Mouse (Mus musculus): ENCODE measurements around the gene Gpr39. TPM values are rescaled to one million over a fixed set of nuclear protein-coding genes. Genes with fewer than 3 reads are reported as not detected.

Gene Gpr39
- polyA plus RNA-seq, 1 experiment from 2014 or later = not detected

GRCm38 (mm10) chr1:125660901-125661300 is 15.9 kb upstream of the Gpr39 start:
- Histone ChIP-seq H3K4me1 (ENCODE audit: control insufficient read depth, insufficient read depth, low read length) (no peaks in the 10 kb centered on the region), H3K4me2 (no peak overlapping the region), H3K27me3 (ENCODE audit: control insufficient read depth, insufficient read depth, low read length) (no peaks in the 10 kb centered on the region), H3K9ac (ENCODE audit: low read length) (no peak overlapping the region), H3K4me3 (ENCODE audit: low read depth, low read length) (no peak overlapping the region), H3K27ac (ENCODE audit: low read depth, low read length) (no peak overlapping the region), H3K9me3 (ENCODE audit: control insufficient read depth, low read length) (no peaks in the 10 kb centered on the region), H3K36me3 (ENCODE audit: control insufficient read depth, insufficient read depth, low read length) (no peaks in the 10 kb centered on the region)
- 91% methylated on average over 4 of the region's 4 CpGs for WGBS
- DNase-seq (ENCODE audit: low spot score, missing footprints) (no peak), ATAC-seq (ENCODE audit: low FRiP score) (no peak)

- Histone ChIP-seq H3K9ac (ENCODE audit: low read length) (no peak overlapping the region), H3K36me3 (ENCODE audit: control insufficient read depth, insufficient read depth, low read length) (no peaks in the 10 kb centered on the region), H3K4me2 (no peak overlapping the region), H3K4me1 (ENCODE audit: control insufficient read depth, insufficient read depth, low read length) (no peaks in the 10 kb centered on the region), H3K27ac (ENCODE audit: low read depth, low read length) (no peak overlapping the region), H3K4me3 (ENCODE audit: low read depth, low read length) (no peak overlapping the region), H3K27me3 (ENCODE audit: control insufficient read depth, insufficient read depth, low read length) (no peaks in the 10 kb centered on the region), H3K9me3 (ENCODE audit: control insufficient read depth, low read length) (no peaks in the 10 kb centered on the region)
- WGBS = 84% methylated on average over 2 of the region's 2 CpGs
- ATAC-seq (ENCODE audit: low FRiP score) = no peak
- no peak for DNase-seq (ENCODE audit: low spot score, missing footprints)
Measured at GRCm38 (mm10) chr1:125662058-125662457, 14.7 kb upstream of the Gpr39 start.

GRCm38 (mm10) chr1:125662660-125663059 is 14.1 kb upstream of the Gpr39 start:
- H3K36me3 ChIP-seq (ENCODE audit: control insufficient read depth, insufficient read depth, low read length) = no peaks in the 10 kb centered on the region
- WGBS = 86% methylated on average over 5 of the region's 5 CpGs
- no peak overlapping the region for H3K27ac ChIP-seq (ENCODE audit: low read depth, low read length)
- H3K9ac ChIP-seq (ENCODE audit: low read length) = no peak overlapping the region
- no peak for ATAC-seq (ENCODE audit: low FRiP score)
- H3K4me1 ChIP-seq (ENCODE audit: control insufficient read depth, insufficient read depth, low read length) = no peaks in the 10 kb centered on the region
- no peaks in the 10 kb centered on the region for H3K9me3 ChIP-seq (ENCODE audit: control insufficient read depth, low read length)
- no peak for DNase-seq (ENCODE audit: low spot score, missing footprints)
- no peak overlapping the region for H3K4me2 ChIP-seq
- no peaks in the 10 kb centered on the region for H3K27me3 ChIP-seq (ENCODE audit: control insufficient read depth, insufficient read depth, low read length)
- H3K4me3 ChIP-seq (ENCODE audit: low read depth, low read length) = no peak overlapping the region

GRCm38 (mm10) chr1:125663104-125663503 is 13.7 kb upstream of the Gpr39 start:
- no peak for DNase-seq (ENCODE audit: low spot score, missing footprints)
- ATAC-seq (ENCODE audit: low FRiP score) = no peak

GRCm38 (mm10) chr1:125665127-125665637 is 11.6 kb upstream of the Gpr39 start:
- 78% methylated on average over 5 of the region's 5 CpGs for WGBS
- Histone ChIP-seq H3K27ac (ENCODE audit: low read depth, low read length) (no peak overlapping the region), H3K4me2 (no peak overlapping the region), H3K27me3 (ENCODE audit: control insufficient read depth, insufficient read depth, low read length) (no peaks in the 10 kb centered on the region), H3K36me3 (ENCODE audit: control insufficient read depth, insufficient read depth, low read length) (no peaks in the 10 kb centered on the region), H3K9me3 (ENCODE audit: control insufficient read depth, low read length) (no peaks in the 10 kb centered on the region), H3K9ac (ENCODE audit: low read length) (no peak overlapping the region), H3K4me1 (ENCODE audit: control insufficient read depth, insufficient read depth, low read length) (no peaks in the 10 kb centered on the region), H3K4me3 (ENCODE audit: low read depth, low read length) (no peak overlapping the region)
- ATAC-seq (ENCODE audit: low FRiP score) = no peak
- DNase-seq (ENCODE audit: low spot score, missing footprints) = no peak

More at GRCm38 (mm10) chr1:125663104-125663503, 13.7 kb upstream of the Gpr39 start:
- Histone ChIP-seq H3K4me3 (ENCODE audit: low read depth, low read length) (no peak overlapping the region), H3K9ac (ENCODE audit: low read length) (no peak overlapping the region), H3K4me2 (no peak overlapping the region), H3K27me3 (ENCODE audit: control insufficient read depth, insufficient read depth, low read length) (no peaks in the 10 kb centered on the region), H3K4me1 (ENCODE audit: control insufficient read depth, insufficient read depth, low read length) (no peaks in the 10 kb centered on the region), H3K9me3 (ENCODE audit: control insufficient read depth, low read length) (no peaks in the 10 kb centered on the region), H3K27ac (ENCODE audit: low read depth, low read length) (no peak overlapping the region), H3K36me3 (ENCODE audit: control insufficient read depth, insufficient read depth, low read length) (no peaks in the 10 kb centered on the region)
- 77% methylated on average over 4 of the region's 4 CpGs for WGBS

GRCm38 (mm10) chr1:125669035-125669434 is 7.8 kb upstream of the Gpr39 start:
- 86% methylated on average over 5 of the region's 5 CpGs for WGBS
- H3K27ac ChIP-seq (ENCODE audit: low read depth, low read length) = no peak overlapping the region

GRCm38 (mm10) chr1:125675186-125675585 is 1.6 kb upstream of the Gpr39 start:
- WGBS = 95% methylated on average over 1 of the region's 1 CpGs
- Histone ChIP-seq H3K9ac (ENCODE audit: low read length) (no peak overlapping the region), H3K4me3 (ENCODE audit: low read depth, low read length) (no peak overlapping the region), H3K4me1 (ENCODE audit: control insufficient read depth, insufficient read depth, low read length) (no peaks in the 10 kb centered on the region), H3K27ac (ENCODE audit: low read depth, low read length) (no peak overlapping the region), H3K9me3 (ENCODE audit: control insufficient read depth, low read length) (no peaks in the 10 kb centered on the region), H3K4me2 (no peak overlapping the region), H3K36me3 (ENCODE audit: control insufficient read depth, insufficient read depth, low read length) (no peaks in the 10 kb centered on the region), H3K27me3 (ENCODE audit: control insufficient read depth, insufficient read depth, low read length) (no peaks in the 10 kb centered on the region)
- DNase-seq (ENCODE audit: low spot score, missing footprints) (no peak), ATAC-seq (ENCODE audit: low FRiP score) (no peak)

More at GRCm38 (mm10) chr1:125669035-125669434, 7.8 kb upstream of the Gpr39 start:
- Histone ChIP-seq H3K36me3 (ENCODE audit: control insufficient read depth, insufficient read depth, low read length) (no peaks in the 10 kb centered on the region), H3K27me3 (ENCODE audit: control insufficient read depth, insufficient read depth, low read length) (no peaks in the 10 kb centered on the region), H3K9ac (ENCODE audit: low read length) (no peak overlapping the region), H3K9me3 (ENCODE audit: control insufficient read depth, low read length) (no peaks in the 10 kb centered on the region), H3K4me2 (no peak overlapping the region), H3K4me3 (ENCODE audit: low read depth, low read length) (no peak overlapping the region), H3K4me1 (ENCODE audit: control insufficient read depth, insufficient read depth, low read length) (no peaks in the 10 kb centered on the region)
- peak; percentile 86 for DNase-seq (ENCODE audit: low spot score, missing footprints)
- ATAC-seq (ENCODE audit: low FRiP score) = peak; percentile 33; the same call in 1 of the 2 replicates

- ATAC-seq (ENCODE audit: low FRiP score) (no peak), DNase-seq (ENCODE audit: low spot score, missing footprints) (no peak)
- no peaks in the 10 kb centered on the region for H3K4me1 ChIP-seq (ENCODE audit: control insufficient read depth, insufficient read depth, low read length)
- no peak overlapping the region for H3K4me3 ChIP-seq (ENCODE audit: low read depth, low read length)
- no peak overlapping the region for H3K4me2 ChIP-seq
- 89% methylated on average over 5 of the region's 5 CpGs for WGBS
- H3K27ac ChIP-seq (ENCODE audit: low read depth, low read length) = no peak overlapping the region
- no peaks in the 10 kb centered on the region for H3K9me3 ChIP-seq (ENCODE audit: control insufficient read depth, low read length)
- no peak overlapping the region for H3K9ac ChIP-seq (ENCODE audit: low read length)
- no peaks in the 10 kb centered on the region for H3K36me3 ChIP-seq (ENCODE audit: control insufficient read depth, insufficient read depth, low read length)
- H3K27me3 ChIP-seq (ENCODE audit: control insufficient read depth, insufficient read depth, low read length) = no peaks in the 10 kb centered on the region
Measured at GRCm38 (mm10) chr1:125677286-125677685, 491 bp downstream of the Gpr39 start.

- ATAC-seq (ENCODE audit: low FRiP score) (no peak), DNase-seq (ENCODE audit: low spot score, missing footprints) (no peak)
- H3K27me3 ChIP-seq (ENCODE audit: control insufficient read depth, insufficient read depth, low read length) = no peaks in the 10 kb centered on the region
- no peak overlapping the region for H3K4me2 ChIP-seq
- H3K4me3 ChIP-seq (ENCODE audit: low read depth, low read length) = no peak overlapping the region
- 85% methylated on average over 4 of the region's 4 CpGs for WGBS
- no peak overlapping the region for H3K27ac ChIP-seq (ENCODE audit: low read depth, low read length)
- H3K9ac ChIP-seq (ENCODE audit: low read length) = no peak overlapping the region
- no peaks in the 10 kb centered on the region for H3K4me1 ChIP-seq (ENCODE audit: control insufficient read depth, insufficient read depth, low read length)
- no peaks in the 10 kb centered on the region for H3K9me3 ChIP-seq (ENCODE audit: control insufficient read depth, low read length)
- no peaks in the 10 kb centered on the region for H3K36me3 ChIP-seq (ENCODE audit: control insufficient read depth, insufficient read depth, low read length)
Measured at GRCm38 (mm10) chr1:125679522-125680077, 2.8 kb downstream of the Gpr39 start.

Data from midbrain, embryonic 11.5 days (tissue).